Mouse (Mus musculus) adrenal gland, postnatal 4 days (tissue): ENCODE results near the gene Phc2. TPM values are rescaled to one million over a fixed set of nuclear protein-coding genes. Genes with fewer than 3 reads are reported as not detected.

Experiments used
- DNase-seq, 2 experiments: peaks; one replicate each; pipeline ENCODE4 v3.0.0; 2021 to 2022; ENCODE audit warnings: low spot score in 2 of 2, mixed read lengths in 2 of 2
- total RNA-seq, 2 experiments: library from RNA; stranded (reverse); gene quantifications; 2 replicates each; pipeline ENCODE4 v1.2.3; 2021

The Phc2 gene
- total RNA-seq, 2 experiments from 2014 or later, result 91.8 to 95.1 TPM

DNA sequence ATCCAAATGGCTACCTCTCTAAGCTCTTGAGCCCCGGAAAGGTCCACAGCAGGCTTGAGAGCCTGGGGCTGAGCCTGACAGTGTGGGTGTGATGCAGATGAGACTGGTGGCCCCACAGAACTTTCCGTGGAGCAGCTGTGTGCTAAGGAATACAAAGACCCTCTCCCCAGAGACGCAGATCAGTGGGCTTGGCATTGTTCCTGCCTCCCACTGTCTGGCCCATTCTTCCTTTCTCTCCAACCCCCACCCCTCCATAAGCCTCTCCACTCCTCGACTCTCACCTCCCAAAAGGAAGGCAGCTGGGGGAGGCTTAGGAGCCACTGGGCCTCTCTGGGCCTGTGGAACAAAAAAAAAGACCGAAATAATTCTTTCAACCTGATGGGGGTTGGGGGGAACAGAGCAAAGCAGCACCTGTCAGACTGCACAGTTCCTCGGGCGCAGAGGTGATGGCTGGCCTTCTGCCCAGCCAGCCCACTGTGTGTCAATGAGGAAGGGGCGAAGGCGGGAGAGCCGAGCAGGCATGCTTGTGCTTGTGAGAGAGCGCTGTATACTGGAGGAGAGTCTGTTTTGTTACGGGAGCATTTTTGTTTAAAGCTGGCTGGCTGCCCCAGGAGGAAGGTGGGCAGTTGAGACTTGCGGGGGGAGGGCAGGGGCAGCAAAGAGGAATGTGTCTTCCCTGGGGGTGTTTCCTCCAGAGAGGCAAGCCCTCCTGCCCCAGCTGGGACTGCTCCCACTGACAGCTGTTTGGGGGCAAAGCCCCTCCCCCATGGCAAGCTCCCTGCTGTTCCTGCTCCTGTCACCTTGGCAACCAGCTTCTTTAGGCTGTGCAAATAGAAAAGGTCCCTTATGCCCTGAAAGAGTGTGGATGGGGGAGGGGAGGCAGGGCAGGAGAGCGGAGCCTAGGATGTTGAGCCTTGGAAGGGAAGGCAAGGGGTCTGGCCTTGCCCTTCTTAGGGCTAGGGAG is 61.0 kb downstream of the Phc2 start:
- DNase-seq, result no peak

DNA sequence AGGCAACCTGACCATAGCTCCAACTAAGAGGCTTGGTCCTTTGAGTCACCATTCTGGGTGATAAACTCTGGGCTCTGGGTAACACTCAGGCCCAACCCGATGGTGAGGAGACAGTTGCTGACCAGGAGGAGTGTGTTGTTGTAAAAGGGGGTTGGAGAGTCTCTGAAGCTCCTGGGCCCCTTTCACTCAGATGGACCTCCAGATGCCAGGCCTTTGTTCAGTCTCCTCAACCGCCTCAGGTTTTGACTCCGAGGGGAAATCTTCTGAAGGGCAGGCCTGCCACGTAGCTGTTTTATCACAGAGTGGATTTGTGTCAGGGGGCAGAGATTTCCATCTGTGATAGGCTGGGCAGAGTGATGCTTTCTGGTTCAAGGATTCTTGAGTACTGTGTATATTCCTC is 61.8 kb downstream of the Phc2 start:
- no peak for DNase-seq

DNA sequence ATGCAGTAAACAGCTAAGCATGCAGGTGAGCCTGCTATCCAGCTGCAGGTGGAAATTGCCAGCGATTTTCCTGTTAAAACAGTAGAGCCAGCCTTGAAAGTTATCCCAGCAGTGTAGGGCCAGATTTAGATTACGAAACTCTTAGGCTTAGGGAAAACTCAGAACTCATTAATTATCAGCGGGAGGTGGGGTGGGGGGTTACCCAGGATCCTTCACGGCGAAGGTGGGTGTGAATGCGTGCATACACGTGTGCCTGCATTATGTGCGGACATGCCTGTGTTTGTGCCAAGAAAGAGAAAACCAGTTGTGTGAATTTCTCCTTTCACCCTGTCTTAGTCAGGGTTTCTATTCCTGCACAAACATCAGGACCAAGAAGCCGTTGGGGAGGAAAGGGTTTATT is 62.2 kb downstream of the Phc2 start:
- DNase-seq, result no peak

DNA sequence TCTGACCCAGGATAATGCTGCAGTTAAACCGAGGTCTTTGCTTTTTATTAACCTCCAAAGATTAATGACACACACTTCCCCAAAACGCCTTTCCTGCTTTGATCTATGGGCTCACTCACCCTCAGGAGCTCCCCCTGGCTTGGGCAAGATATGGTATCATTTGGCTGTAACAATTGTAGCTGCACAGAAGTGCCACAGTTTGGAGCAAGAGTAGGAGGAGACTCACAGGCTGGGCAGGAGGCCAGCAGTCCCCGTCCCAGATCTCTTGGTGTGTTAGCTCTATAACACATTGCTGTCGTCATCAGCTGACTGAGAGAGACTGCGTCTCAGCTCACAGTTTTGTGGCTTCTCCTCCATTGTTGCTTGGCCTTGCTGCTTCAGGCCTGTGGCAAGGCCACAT is 65.6 kb downstream of the Phc2 start:
- DNase-seq, result no peak

DNA sequence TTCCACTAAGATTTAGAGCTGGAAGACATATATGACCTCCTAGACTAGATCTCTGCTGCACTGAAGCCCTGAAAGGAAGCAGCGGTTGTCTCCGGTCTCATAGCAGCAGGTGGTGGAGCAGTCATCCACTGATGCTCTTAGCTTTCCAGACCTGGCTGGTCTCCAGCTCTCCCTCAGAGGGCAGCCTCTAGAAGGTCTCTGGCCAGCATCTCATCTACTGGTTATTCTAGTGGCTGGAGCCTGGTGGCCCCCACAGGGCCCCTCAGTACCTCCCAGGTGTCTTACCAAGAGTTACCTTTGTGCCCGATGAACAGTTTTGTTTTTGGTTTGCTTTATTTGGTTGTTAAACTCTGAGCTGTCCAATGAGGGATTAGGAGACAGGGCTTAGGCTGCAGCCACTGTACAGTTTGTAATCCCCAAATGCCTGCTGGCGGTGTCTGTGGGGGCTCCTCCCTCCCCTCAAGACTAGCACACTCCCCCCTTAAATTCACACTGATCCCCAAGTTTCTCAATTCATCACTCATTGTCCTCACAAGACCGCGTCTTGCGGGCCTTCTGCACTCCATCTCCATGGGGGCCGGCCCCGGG is 66.7 kb downstream of the Phc2 start:
- no peak for DNase-seq

DNA sequence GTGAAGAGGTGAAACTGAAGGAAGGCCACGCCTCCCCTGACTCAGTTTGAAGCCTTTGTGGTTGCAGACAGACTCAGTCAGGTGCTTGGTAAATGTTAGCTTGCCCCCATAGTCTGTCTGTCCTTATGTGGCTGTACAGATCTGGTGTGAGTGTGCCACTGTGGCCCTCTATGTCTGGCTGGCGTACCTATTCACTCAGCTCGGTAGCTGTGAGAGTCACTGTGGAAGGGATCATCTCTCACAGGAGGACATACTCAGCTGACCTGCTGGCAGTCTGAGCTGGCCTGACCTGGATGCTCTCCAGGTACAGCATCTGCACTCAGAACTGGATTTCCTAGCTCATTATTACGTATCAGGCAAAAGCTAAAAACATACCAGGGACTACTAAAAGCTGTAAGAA is 67.3 kb downstream of the Phc2 start:
- no peak for DNase-seq

DNA sequence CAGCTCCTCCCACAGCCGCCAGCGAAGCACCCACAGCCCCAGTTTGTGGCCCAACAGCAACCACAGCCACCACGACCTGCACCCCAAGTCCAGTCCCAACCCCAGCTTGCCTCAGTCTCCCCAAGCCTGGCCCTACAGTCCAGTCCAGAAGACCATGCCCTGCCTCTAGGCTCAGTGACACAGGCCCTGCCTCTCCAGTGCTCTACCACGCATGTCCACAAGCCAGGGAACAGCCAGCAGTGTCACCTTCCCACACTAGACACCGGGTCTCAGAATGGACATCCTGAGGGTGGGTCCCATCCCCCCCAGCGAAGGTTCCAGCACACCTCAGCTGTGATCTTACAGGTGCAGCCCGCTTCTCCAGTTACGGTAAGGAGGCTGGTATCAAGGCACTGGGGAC is 68.4 kb downstream of the Phc2 start:
- no peak for DNase-seq

DNA sequence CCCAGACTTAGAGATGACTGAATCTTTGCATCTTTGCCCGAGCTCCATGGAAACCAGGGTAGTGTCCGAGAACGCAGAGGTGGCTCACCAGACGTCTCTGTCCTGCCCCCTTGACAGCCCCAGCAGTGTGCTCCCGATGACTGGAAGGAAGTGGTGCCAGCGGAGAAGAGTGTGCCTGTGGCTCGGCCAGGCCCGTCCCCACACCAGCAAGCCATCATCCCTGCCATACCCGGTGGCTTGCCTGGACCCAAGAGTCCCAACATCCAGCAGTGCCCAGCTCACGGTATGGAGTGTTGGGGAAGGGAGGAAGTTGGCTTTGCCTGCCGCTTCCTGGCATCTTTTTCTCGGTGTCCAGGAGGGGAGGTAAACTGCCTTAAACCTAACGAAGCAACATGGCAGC is 68.9 kb downstream of the Phc2 start:
- DNase-seq, result no peak

DNA sequence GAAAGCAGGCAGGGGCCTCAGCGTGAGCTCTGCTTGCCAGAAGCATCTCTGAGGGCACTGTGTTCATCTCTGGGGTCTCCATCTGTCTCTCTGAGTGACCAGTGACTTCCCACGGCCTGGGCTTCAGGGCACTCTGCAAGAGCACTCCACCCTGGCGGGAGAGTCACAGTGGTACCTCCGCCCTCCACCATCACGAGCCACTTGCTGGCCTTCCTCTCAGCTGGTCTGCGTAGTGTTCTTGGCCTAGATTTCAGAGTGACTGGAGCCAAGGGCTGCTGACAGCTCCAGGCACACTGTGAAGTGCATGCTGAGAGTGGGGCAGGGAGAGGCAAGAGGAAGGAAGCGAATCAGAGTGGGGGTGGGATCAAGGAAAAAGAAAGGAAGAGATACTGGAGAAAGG is 69.6 kb downstream of the Phc2 start:
- no peak for DNase-seq

DNA sequence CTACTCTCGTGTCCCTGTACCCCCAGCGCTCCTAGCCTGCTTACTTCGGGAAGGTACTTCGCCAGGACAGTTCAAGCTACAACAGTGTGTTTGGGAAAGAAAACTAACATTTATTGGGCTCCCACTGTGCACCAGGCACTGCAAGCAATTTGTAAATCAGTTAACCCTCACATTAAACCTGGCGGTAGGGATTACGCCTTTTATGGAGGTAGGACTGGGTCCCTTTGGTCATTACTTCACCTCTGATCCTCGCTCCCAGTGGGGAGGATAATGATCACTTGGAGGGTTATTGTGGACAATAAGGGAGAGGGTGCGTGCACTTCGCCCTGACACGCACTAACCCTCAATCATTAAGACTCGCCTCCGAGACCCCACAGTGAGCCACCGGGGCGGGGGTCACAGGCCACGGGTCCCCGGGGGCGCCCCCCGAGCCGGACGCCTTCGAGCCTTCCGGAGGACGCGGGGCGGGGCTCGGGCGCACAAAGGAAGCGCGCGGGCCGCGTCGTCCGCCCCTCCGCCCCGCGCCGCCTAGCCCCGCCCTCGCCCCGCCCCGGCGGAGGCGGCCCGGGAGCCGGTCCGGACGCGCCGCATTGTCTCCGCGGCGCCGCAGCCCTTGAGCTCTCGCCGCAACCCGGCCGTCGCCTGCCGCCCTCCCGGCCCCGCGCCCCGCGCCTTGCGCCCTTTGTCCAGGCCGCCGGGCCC is 72.7 kb downstream of the Phc2 start:
- DNase-seq, result peak; percentile 61 to 67

DNA sequence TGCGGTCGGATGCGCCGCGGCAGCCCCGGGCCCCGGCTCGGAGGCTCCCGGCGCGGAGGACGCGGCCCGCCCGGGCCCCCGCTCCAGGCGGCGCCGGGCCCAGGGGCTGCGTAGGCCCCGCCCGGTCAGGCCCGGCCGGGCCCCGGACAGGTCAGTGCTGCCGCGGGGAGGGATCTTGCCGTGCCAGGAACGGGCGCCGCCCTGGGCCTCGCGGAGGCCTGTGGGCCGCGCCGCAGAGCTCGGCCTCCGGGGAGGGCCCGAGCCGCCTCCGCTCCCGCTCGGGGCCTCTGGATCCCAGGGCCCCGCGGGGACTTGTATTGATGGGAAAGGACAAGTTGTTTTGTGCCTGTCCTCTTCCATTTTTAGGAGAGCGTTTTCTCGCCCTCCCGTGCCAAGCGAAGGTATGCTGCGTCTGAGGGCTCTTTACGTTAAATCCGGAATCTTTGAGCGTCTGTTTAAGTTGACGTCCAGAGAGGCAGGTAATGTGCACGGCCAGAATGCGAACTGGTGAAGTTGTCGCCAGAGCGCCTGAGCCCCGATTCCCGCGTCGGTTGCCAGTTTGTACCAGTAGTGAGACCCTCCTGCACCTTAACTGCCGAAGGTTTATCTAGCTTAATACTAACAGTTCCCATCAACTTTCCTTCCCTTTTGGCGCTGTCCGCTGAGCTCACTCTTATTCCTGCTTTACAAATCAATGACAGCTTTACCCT is 73.4 kb downstream of the Phc2 start:
- no peak for DNase-seq

DNA sequence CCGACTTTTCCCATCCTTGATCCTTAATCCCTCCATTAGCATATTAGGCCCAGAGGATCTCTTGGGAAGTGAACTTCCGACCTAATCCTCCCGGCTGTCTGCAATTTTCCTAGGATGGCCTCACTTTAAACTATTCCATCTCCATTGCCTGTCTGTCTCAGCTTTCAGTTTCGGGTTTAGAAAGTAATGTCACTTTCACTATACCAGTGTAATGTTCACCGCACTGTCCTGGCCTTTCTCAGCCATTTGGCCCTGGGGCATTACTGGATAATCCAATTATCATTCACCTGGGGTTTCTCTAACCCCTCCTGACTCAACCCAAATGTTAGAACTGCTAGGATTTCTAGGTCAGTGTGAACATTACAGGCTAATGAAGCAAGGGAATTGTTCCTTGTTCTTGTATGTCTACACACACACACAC is 73.9 kb downstream of the Phc2 start:
- no peak for DNase-seq

DNA sequence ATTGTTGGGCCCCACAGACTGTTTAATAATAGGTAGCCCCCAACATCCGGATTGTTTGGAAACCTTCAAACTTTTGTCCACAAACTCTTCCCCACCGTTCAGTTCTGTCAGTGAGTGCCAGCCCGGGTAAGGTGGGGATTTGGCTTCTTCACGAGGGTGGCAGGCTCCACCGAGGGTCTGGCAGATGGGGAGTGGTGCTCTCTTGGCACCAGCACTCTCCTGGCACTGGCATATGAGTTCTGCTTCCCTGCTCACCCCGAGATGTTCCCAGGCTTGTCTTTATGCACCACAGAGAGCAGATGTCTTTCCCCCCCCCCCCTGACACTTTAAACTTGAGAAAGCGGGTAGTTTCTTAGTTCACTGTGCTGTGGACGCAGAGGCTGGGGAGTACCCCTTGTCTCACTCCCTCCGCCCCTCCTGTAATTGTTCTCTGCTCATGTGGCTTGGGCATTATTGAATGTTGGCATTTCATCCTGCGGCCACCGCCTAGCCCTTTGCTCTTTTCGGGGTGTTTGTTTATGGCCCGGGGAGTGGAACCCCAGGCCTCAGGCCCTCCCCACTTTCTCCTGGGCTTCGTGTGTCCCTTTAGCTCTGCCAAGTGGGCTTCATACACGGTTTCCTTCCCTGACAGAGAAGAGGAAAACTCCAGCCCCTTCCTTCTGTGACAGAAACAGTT is 74.7 kb downstream of the Phc2 start:
- DNase-seq, result no peak

DNA sequence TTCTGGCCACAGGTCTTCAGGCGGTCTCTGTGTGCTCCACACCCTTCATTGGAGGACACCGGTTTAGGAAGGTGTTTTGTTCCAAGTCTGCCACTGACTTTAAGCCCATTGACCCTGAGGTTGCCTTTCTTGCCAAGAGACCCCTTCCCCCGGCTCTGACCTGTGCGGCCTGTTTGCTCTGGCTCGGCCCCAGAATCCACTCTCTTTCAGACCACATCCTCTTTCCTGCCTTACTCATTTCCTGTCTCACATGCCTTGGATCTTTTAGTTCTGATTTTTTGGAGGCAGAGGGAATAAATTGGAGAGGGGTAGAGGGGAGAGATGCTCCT is 75.2 kb downstream of the Phc2 start:
- no peak for DNase-seq

DNA sequence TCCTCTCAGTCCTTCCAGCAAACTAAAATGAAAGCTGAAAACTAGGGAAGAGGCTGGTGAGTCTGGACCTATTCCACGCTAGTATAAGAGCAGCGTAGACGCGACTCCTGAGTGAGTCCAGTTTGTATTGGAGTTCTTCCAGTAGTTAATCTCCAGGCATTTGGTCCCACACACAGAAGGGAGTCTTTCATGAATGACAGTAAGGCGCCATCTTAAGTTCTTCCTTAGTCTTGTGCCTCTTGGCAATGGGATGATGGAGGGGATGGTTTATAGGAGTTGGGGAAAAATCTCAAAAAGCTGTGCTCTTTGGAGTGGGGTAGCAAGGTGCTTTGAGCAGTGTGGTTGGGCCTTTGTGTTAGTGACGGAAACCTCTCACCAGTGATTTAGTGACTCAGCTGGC is 75.8 kb downstream of the Phc2 start:
- DNase-seq, result no peak

DNA sequence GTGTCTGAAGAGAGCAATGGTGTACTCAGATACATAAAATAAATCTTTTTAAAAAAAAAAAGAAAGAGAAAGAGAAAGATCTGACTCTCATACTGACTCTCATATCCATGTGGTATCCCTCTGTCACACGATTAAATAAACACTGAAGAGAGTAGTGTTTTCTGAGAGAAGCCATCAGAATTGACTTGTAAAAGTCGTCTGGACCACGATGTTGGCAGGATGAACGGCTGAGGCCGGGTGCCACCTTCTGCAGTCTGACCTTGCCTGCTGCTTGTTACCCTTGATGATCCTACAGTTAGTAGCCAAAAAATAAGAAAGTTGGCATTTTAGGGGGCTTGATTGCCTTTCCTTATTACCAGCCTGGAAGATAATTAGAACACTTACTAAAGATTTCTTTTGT is 78.3 kb downstream of the Phc2 start:
- no peak for DNase-seq

DNA sequence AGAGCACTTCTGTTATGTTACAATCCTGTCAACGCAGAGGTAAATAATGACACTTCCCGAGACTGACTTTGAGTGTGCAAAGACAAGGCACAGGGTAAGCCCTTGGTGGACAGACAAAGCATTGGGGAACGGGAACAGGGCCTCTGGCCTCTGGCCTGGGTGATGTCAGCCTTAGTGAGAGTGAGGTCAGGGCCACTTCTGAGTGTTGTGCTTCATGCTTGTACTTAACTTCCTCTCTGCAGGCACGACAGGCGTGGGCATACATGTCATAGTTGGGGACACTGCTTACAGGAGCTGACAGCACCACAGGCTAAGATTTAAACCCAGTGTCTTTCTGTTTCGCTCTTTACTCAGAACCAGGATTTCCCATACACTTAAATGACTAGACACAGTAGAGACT is 79.0 kb downstream of the Phc2 start:
- no peak for DNase-seq

DNA sequence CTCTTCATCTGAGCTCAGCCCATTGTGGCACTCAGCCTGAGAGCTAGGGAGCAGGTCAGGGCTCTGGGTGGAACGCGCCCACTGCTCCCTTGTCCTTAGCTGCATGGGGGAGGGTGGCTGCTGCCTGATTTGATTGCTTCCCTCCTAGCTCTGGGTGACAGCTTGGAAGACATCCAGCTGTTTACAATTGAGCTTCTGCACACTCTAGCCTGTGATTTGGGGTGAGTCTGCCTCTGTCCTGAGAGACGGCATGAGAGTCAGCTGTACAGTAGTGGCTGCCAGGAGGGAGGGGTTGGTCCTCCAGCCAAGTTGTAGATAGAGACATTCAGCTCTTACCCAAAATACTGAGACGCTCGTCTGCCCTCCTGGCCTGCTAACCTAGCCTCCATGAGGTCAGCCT is 79.7 kb downstream of the Phc2 start:
- peak in 1 of 2 experiments; percentile 41 for DNase-seq

DNA sequence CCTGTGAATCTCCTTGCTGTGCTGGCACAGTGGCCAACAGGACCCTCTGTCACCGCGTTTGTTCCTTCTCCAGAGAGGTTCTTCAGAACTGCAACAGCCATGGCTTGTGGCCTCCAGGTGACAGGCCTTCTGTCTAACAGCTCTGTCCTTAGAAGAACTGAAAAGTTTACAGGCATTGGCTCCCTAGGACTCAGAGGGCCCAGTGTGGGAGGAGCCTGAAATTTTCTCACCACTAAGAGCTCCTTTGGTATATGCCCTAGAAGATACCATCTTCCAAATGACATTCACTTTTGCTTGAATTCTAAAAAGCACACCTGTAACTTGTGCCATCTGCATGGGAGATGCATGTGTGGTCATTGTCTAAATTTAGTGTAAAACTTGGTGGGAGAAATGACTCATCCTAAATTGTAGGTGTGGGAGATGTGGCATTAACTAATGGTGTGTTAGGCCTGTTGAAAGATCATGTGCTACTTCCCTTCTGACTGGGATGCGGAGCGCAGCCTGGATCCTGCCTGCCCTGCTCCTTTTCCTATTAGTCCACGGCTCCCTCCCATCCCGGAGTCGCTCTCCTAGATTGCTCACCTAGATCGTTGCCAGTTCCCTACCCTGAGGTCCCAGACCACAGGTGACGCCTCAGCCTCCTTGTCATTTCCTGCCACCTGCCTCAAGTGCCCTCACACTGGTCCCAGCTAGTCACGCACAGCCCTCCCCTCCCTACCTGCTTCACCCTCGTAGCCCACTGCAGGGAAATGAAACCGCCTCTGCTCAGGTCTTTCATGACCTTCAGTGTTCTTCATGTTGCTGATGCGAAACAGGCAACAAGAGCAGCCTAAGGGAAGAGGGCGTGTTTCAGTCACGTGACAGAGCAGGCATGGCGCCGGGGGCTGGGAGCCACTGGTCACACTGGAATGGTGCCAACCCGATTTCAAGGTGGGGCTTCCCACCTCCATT is 80.5 kb downstream of the Phc2 start:
- no peak for DNase-seq

DNA sequence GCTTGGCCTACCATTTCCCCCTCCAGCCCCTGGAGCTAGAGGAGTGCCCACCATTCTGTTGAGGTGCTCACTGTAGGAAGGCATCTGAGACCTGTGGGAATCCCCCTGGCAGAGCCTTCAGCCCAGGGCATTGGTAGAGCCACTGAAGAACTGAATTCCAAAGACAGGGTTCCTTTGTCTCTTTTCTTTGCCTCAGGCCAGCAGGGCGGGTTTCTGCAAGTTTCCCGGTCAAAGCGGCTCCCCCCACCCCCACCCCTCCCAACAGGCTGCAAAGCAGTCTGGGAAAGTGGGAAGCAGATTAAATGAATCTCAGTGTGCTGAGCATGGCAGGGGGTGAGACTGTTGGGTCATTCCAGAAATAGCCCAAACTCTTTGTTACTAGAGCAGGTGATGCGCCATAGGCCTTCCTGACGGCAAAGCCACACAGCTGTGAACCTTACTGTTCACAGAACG is 82.7 kb downstream of the Phc2 start:
- DNase-seq, result no peak
